Mouse (Mus musculus): Measurements from ENCODE around the gene March8. TPM values are rescaled to one million over a fixed set of nuclear protein-coding genes. Genes with fewer than 3 reads are reported as not detected.

Gene March8
- polyA plus RNA-seq (2012; fragmentation: generic; extraction: Trizol): 10 to 100 TPM in 1 of 2 experiments, 1 to 10 TPM in 1; 2.6 to 20.2 TPM

GRCm38 (mm10) chr6:116337835-116338501 lies at the start of gene March8:
Gene March8, plus strand, starts transcription at chr6:116338024.

Other genes with a start within 250 kb of the March8 start
- 1 to 10 TPM; 2.7 to 9.4 TPM for gene Tmcc1, start 144.5 kb upstream of the March8 start, polyA plus RNA-seq (2012; fragmentation: generic; extraction: Trizol)
- 10 to 100 TPM in 1 of 2 experiments, 1 to 10 TPM in 1; 1.8 to 27.4 TPM for gene Washc2, start 130.0 kb upstream of the March8 start, polyA plus RNA-seq (2012; fragmentation: generic; extraction: Trizol)
- 1 to 10 TPM in 1 of 2 experiments, under 1 TPM in 1; 0.26 to 1.5 TPM for gene Zfand4, start 73.8 kb upstream of the March8 start, polyA plus RNA-seq (2012; fragmentation: generic; extraction: Trizol)
- gene Alox5, start 123.2 kb downstream of the March8 start, polyA plus RNA-seq (2012; fragmentation: generic; extraction: Trizol): not detected
- gene Olfr211, start 151.1 kb downstream of the March8 start, polyA plus RNA-seq (2012; fragmentation: generic; extraction: Trizol): not detected
- not detected for gene Olfr212, start 168.5 kb downstream of the March8 start, polyA plus RNA-seq (2012; fragmentation: generic; extraction: Trizol)
- gene Olfr213, start 200.4 kb downstream of the March8 start, polyA plus RNA-seq (2012; fragmentation: generic; extraction: Trizol): not detected
- under 1 TPM; 0.33 to 0.67 TPM for gene Gm5580, start 213.1 kb downstream of the March8 start, polyA plus RNA-seq (2012; fragmentation: generic; extraction: Trizol)
- not detected for gene Olfr214, start 216.2 kb downstream of the March8 start, polyA plus RNA-seq (2012; fragmentation: generic; extraction: Trizol)
- not detected for gene Olfr215, start 246.2 kb downstream of the March8 start, polyA plus RNA-seq (2012; fragmentation: generic; extraction: Trizol)

Measured in C3H10T1/2 (cell line).